Mouse (Mus musculus) testis, adult 2 months (tissue): ENCODE data around the gene Kynu. TPM values are rescaled to one million over a fixed set of nuclear protein-coding genes. Genes with fewer than 3 reads are reported as not detected.

ENCODE experiments used
- H3K27ac ChIP-seq: fragments of 200-500 bp; 2 replicates; pipeline ENCODE4 v1.5.1; 2012; ENCODE audit warnings: low read depth, low read length; ENCODE audit not compliant: control insufficient read depth, insufficient read depth
- H3K27me3 ChIP-seq: fragments of 200-500 bp; 2 replicates; pipeline ENCODE4 v1.6.1; 2012; ENCODE audit warnings: mild to moderate bottlenecking, low read length, moderate library complexity; ENCODE audit not compliant: control insufficient read depth, insufficient read depth
- H3K36me3 ChIP-seq: fragments of 200-500 bp; 2 replicates; pipeline ENCODE4 v1.6.1; 2012; ENCODE audit warnings: mild to moderate bottlenecking, low read length; ENCODE audit not compliant: control insufficient read depth, insufficient read depth
- H3K4me1 ChIP-seq: fragments of 200-500 bp; 2 replicates; pipeline ENCODE4 v1.6.1; 2012; ENCODE audit warnings: low read length; ENCODE audit not compliant: control insufficient read depth, insufficient read depth
- H3K4me3 ChIP-seq: fragments of 200-500 bp; 2 replicates; pipeline ENCODE4 v1.5.1; 2012; ENCODE audit warnings: low read depth, mild to moderate bottlenecking, low read length, moderate library complexity, mixed read lengths; ENCODE audit not compliant: control insufficient read depth
- CTCF ChIP-seq: fragments of 200-500 bp; IDR thresholded peaks from 2 replicates; pipeline ENCODE4 v1.5.1; 2012; ENCODE audit warnings: low read depth, mild to moderate bottlenecking, inconsistent platforms, low read length, moderate library complexity; ENCODE audit not compliant: control insufficient read depth, insufficient read depth, insufficient replicate concordance
- POLR2A ChIP-seq: fragments of 200-500 bp; IDR thresholded peaks from 2 replicates; pipeline ENCODE4 v1.6.1; 2012; ENCODE audit warnings: low read depth, mild to moderate bottlenecking, inconsistent platforms, low read length, moderate library complexity; ENCODE audit not compliant: control insufficient read depth
- polyA plus RNA-seq: library from polyadenylated mRNA; depleted of rRNA; stranded (reverse); fragments of >200 nt; gene quantifications from 2 replicates; pipeline ENCODE4 v1.2.3, GENCODE M21; 2012

Gene Kynu
- polyA plus RNA-seq, 1 experiment, result not detected

DNA sequence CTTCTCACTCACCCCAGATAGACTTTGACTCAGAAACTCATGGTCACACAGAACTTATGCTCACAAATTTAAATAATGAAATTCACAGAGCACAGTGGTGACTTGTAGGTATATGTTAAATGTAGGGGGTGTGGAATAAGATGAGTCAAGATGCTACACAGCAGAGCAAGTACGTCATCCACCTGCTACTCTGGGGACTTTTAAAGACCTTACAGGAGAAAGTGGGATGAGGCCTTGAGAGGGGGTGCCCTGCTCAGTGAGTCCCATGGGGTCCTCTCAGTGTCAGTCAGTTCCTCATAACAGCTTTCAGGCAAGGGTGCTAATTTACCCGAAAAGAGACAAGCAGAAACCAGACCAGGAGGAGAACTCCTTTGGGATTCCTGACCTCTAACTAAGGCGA, 30.4 kb downstream of the Kynu start:
- Histone ChIP-seq H3K27ac (no peak overlapping the region), H3K4me3 (no peak overlapping the region), H3K36me3 (no peaks in the 10 kb centered on the region), H3K27me3 (no peaks in the 10 kb centered on the region), H3K4me1 (no peaks in the 10 kb centered on the region)
- TF ChIP-seq CTCF (no peak), POLR2A (no peak)

DNA sequence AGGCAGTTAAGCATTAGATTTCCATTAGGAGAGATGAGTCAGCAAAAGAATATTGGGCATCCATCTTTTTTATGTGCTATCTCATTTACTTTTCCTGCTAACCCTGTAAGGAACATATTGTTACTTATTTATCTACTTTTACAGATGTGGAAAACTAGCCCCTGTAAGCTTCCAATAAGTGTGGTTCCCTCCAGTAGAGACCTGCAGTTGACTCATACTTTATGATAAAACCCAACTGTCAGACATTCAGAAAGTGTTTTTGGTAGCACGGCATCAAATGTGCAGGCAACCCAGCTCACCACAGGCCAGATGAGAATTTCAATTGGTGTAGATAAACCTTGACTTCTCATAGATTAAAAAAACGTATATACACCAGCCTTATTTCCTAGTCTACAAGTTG, 32.7 kb downstream of the Kynu start:
- Histone ChIP-seq H3K27ac (no peak overlapping the region), H3K36me3 (no peaks in the 10 kb centered on the region), H3K27me3 (no peaks in the 10 kb centered on the region), H3K4me1 (no peaks in the 10 kb centered on the region), H3K4me3 (no peak overlapping the region)
- TF ChIP-seq CTCF (no peak), POLR2A (no peak)

DNA sequence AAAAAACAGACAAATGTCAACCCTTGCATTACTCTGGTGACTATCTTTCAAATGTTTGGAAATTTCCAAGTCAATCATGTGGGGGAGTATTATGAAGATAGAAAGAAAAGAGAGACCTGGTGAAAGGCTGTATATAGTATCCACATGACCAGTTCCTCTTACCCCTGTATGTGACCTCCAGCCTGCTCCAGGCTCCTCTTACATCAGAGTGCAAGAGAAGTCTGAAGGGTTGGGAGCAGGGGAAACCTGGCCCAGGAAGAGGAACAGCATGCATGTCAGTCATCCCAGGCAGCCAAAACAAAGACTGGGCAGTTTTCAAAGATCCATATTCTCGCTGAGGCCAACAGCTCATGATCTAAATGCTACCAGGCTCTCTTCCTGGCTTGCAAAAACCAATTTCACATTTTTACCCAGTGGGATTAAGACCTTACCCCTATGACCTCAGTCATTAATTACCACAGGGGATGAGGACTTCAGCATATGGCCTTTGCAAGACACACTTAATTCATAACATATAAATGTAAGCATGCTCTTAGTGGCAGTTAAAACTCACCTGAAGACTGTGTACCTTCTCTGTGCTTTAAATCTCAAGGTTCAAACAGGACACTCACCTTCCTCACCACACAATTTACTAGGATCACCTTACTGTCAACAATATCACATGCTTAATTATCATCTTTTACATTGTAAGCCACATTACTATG, 37.0 kb downstream of the Kynu start:
- no peak overlapping the region for H3K27ac ChIP-seq
- no peaks in the 10 kb centered on the region for H3K36me3 ChIP-seq
- no peaks in the 10 kb centered on the region for H3K4me1 ChIP-seq
- TF ChIP-seq CTCF, result no peak
- TF ChIP-seq POLR2A, result no peak
- H3K27me3 ChIP-seq, result no peaks in the 10 kb centered on the region
- no peak overlapping the region for H3K4me3 ChIP-seq

DNA sequence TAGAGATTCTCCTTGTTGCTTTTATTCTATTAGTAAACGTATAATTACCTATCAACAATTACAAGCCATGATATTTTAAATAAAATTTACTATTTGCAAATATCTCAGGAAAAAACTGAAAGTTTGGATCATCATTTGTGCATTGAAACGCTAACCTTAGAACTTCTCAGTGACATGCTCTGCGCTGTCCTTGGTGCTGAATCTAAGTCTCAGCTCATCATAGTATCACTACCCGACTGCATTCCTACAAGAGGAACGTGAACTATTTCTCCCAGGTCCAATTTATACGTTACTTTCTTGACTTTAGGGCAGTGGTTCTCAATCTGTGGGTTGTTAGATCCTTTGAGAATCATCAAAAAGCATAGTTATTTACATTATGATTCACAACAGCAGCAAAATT, 58.4 kb downstream of the Kynu start:
- Histone ChIP-seq H3K27me3 (no peaks in the 10 kb centered on the region), H3K4me1 (no peaks in the 10 kb centered on the region), H3K4me3 (no peak overlapping the region), H3K36me3 (no peaks in the 10 kb centered on the region), H3K27ac (no peak overlapping the region)
- TF ChIP-seq CTCF (no peak), POLR2A (no peak)

DNA sequence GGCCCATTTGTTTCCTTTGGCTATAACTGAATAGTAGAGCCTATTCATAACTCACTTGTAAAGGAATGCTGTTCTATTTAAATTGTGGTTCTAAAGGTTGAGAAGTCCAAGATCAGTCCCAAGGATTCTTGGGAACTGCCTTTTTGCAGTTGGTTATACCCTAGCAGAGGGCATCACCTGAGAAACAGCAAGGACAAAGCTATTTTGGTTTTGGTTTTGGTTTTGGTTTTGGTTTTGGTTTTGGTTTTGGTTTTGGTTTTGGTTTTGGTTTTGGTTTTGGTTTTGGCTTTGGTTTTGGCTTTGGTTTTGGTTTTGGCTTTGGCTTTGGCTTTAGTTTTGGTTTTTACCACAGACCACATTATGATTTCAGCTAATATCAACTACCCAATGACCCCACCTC, 66.0 kb downstream of the Kynu start:
- H3K4me3 ChIP-seq, result no peak overlapping the region
- H3K27me3 ChIP-seq, result no peaks in the 10 kb centered on the region
- H3K4me1 ChIP-seq, result no peaks in the 10 kb centered on the region
- TF ChIP-seq POLR2A (no peak), CTCF (no peak)
- no peaks in the 10 kb centered on the region for H3K36me3 ChIP-seq
- no peak overlapping the region for H3K27ac ChIP-seq

DNA sequence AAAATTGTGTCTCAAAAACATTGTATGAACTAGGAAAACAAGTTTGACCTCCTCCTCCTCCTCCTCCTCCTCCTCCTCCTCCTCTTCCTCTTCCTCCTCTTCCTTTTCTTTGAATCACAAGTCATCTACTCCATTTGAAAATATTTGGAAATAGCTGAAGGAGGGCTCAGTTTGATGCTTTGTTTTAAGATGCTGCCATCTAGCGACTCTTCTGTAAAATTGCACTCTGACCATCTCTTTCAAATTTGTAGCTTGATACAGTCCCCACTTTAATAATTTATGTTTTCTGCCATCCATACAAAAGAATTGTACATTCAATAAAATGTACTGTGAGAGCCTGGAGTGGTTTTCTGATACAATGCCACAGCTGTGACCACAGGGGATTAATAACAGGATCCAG, 67.7 kb downstream of the Kynu start:
- TF ChIP-seq CTCF (no peak), POLR2A (no peak)
- H3K27ac ChIP-seq, result no peak overlapping the region

DNA sequence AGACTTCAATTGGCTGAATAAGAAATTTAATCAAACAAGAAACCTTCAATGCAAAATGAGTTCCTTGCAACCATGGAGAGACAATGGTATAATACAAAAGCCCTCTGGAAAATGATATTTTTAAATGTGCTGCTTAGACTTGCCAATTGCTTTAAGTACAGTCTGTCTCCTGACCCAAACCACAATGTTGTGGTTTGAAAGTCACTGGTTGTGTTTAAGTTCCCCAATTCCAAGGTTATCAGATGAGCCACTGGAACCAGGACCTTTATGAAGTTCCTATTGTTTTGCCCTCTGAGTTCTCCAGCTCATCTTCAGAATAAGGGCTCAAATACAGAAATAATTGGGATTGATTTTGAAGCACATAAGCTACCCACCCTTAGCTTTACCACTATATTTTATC, 76.7 kb downstream of the Kynu start:
- no peak for TF ChIP-seq CTCF
- no peak for TF ChIP-seq POLR2A
- Histone ChIP-seq H3K4me1 (no peaks in the 10 kb centered on the region), H3K27ac (no peak overlapping the region), H3K27me3 (no peaks in the 10 kb centered on the region), H3K4me3 (no peak overlapping the region), H3K36me3 (no peaks in the 10 kb centered on the region)

More for the DNA sequence above, 67.7 kb downstream of the Kynu start:
- H3K4me3 ChIP-seq, result no peak overlapping the region
- no peaks in the 10 kb centered on the region for H3K27me3 ChIP-seq
- no peaks in the 10 kb centered on the region for H3K4me1 ChIP-seq
- no peaks in the 10 kb centered on the region for H3K36me3 ChIP-seq

DNA sequence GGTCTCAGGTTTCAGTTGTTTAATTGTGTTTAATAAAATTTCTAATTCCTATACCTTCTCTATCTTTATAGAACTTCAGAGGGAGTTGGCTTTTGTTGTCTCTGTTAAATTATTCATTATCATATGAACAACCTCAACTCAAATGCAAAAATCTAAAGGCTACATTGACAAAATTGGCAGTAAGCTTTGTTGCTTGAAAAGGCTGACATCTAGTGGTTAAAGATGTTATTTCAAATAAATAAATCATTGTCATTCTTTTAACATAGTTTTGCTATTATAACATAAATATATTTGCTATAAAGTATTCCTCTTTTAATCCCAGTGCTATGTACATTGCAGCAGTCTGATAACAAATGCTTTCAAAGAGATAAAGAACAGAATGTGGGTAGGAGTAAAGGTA, 81.4 kb downstream of the Kynu start:
- Histone ChIP-seq H3K27ac (no peak overlapping the region), H3K4me1 (no peaks in the 10 kb centered on the region), H3K4me3 (no peak overlapping the region), H3K36me3 (no peaks in the 10 kb centered on the region), H3K27me3 (no peaks in the 10 kb centered on the region)
- no peak for TF ChIP-seq CTCF
- no peak for TF ChIP-seq POLR2A
